Mouse (Mus musculus) embryo, embryonic 10 days (tissue): Measurements from ENCODE around the gene Lin54.
"Not testable (repeated sequence)": the region's sequence is repeated elsewhere in the genome, so short reads cannot be mapped to it uniquely, and the experiment has no call there.

Source experiments
- DNase-seq: peaks from one replicate; pipeline ENCODE4 v3.0.0-alpha.2; 2015; ENCODE audit warnings: low spot score

Lin54 gene

GRCm38 (mm10) chr5:100488231-100488630 is 12.2 kb downstream of the Lin54 start:
- DNase-seq = no peak

- no peak for DNase-seq
These were observed 13.3 kb downstream of the Lin54 start for GRCm38 (mm10) chr5:100487120-100487519.

GRCm38 (mm10) chr5:100483569-100483968 is 16.9 kb downstream of the Lin54 start:
- DNase-seq = no peak

DNA sequence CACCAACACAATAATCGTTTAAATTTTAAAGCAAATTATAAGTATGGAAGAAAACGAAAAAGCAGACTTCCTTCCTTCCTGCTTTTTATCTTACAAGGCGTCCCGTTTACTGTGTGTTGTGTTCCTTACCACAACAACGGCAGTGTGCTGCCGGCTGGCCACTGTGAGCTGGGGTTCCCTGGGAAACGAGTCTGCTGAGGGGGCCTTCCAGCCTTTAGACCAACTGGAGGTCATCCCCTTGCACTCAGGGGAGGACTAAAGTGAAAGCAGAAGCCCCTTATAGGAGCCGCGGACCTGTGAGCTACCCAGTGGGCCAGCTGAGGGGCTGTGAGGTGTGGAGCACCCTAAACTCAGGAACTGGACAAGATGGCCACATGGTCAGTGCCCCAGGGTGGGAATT is 22.8 kb downstream of the Lin54 start:
- no peak for DNase-seq

DNA sequence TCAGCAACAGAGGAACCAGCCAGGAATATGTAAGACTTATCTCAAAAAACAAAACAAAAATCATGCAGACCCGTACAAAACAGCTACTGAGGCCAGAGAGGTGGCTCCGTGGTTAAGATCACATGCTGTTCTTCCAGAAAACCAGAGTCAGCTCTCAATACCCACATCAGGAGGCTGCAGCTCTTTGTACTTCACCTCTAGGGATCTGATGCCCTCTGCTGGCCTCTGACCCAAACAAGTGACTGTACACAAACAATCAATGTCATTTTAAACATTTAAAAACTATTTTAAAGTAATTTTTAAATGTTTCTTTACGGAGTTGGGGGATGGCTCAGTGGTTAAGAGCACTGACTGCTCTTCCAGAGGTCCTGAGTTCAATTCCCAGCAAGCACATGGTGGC is 24.1 kb downstream of the Lin54 start:
- DNase-seq = no peak

GRCm38 (mm10) chr5:100467336-100467735 is 33.1 kb downstream of the Lin54 start:
- no peak for DNase-seq

GRCm38 (mm10) chr5:100466624-100467023 is 33.8 kb downstream of the Lin54 start:
- DNase-seq = no peak

- no peak for DNase-seq
These were observed 38.1 kb downstream of the Lin54 start for GRCm38 (mm10) chr5:100462374-100462773.

DNA sequence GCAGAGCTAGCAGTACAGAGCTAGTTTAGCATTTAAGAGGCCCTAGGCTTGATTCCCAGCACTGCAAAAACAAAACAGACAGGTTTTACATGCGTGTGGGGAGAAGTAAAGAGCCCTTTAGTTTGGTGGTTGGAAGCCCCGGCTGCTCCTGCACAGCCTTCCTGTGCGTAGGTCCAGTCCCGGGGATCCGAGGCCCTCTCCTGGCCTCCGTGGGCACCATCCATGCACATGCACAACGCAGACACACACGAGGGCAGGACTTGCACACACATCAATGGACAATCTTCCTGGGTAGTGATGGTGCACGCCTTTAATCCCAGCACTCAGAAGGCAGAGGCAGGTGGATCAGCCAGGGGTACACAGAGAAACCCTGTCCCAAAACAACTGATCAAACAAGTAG is 38.9 kb downstream of the Lin54 start:
- no peak for DNase-seq

DNA sequence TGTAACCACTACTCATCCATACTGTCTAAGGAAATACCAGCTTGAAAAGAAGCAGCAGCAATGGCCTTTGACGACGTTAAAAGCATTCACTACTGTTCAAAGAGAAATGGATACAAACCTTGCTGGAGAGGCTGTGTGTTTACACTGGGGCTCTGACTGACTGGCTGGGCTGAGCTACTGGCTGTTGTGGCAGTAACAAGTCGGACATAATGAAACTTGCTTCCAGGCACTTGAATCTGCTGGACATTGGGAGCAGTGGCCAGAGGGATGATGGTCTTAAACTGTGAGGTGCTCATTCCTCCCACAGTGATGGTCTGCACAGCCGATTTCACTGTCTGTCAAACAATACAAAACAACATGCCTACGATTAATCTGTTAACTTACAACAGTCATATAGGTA is 41.0 kb downstream of the Lin54 start:
- no peak for DNase-seq

DNA sequence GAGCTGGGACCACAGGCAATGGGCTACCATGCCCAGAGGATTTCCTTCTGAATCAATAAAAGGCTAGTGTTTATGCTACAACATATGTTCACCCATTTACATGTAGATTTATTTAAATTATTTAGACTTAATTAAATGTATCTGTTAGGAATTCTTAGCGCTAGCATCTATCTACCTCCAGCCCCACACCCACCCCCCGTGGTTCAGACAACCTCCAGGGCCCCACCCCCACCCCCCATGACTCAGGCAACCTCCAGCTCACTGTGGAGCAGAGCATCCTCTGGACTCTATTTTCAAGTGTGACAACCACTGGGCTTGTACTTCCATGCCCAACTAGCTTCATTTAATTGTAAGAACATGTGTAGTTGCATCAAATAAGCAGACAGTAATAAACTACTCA is 48.6 kb downstream of the Lin54 start:
- no peak for DNase-seq

DNA sequence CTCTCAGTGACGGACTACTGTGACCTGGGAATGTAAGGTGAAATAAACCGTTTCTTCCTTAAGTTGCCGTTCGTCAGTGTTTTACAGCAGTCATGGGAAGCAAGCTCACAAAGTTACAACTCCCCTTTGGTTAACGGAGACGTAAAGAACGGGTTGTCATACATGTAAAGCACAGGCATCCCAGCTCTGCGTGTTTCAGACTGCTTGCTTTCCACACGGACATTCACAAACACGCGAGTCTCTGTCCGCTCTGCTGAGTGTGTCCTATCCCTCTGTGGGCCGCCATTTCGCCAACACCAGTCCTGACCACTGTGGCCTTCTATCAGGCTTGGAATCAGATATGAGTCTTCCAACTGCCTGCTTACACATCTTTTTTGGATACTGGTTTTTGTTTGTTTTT is 61.6 kb downstream of the Lin54 start:
- DNase-seq = no peak

DNA sequence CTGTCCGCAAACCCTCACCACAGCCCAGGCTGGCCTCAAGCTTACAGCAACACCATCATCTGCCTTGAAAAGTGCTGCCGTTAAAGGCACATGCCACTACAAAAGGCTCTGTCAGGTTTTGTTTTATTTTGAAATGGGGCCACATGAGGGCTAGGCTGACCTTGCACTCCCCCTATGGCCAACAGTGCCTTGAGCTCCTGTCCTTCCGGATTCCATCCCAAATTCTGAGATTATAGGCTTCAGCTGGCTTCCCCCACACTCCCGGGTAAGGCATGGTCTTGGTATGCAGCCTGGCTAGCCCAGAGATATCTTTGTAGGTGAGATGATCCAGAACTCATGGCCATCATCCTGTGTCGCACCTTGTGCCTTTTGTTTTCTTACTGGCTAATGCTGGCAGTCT is 62.5 kb downstream of the Lin54 start:
- DNase-seq = no peak

- no peak for DNase-seq
These were observed 63.4 kb downstream of the Lin54 start for GRCm38 (mm10) chr5:100437086-100437485.

DNA sequence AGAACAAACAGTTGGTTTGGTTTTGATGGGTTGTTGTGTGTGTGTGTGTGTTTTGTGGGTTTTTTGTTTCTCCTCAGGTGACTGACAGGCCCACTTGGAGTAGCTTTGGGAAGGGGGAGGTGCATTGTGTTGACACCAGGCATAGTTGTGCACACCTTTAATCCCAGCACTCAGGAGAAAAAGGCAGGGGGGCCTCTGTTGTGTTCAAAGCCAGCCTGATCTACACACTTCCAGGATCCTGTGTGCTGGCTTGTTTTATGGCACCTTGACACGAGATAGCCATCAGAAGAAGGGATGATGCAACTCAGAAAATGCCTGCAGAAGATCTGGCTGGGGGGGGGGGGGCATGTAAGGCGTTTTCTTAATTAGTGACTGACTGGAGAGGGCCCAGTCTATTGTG is 69.5 kb downstream of the Lin54 start:
- DNase-seq = no peak

GRCm38 (mm10) chr5:100430076-100430390 is 70.4 kb downstream of the Lin54 start:
- DNase-seq = peak; percentile 44

DNA sequence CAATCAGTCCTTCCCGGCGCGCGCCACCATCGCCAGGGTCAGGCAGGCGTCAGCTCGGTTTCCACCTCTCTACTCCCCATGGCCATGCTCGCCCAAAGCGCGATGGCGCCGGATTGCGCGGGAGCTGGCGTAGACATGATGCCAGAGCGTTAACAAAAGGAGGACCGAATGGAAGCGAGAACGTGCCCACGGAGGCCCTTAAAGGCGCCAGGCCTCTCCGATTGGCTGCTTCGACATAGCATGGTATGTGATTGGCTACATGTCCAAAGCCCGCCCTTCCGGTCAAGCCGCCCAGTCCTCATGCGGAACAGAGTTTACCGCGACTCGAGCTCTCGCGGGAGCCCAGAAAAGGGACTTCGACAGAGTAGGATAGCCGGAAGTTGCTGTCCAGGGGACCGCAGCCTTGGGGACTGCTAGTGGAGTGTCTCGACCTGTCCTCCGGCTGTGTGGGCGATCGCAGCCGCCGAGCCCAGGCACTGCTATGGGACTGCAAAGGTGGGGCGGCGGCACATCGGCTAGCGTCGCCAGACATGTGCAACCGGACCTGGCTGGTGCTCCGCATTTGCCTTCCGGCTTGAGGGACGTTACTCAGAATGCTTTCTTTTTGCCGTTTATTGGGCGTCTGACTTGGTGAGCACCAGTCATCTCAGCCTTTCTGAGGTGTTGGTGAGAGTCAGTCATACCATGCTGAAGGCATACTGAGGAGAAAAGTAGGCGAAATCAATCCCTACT is 70.9 kb downstream of the Lin54 start:
- DNase-seq = peak; percentile 99

DNA sequence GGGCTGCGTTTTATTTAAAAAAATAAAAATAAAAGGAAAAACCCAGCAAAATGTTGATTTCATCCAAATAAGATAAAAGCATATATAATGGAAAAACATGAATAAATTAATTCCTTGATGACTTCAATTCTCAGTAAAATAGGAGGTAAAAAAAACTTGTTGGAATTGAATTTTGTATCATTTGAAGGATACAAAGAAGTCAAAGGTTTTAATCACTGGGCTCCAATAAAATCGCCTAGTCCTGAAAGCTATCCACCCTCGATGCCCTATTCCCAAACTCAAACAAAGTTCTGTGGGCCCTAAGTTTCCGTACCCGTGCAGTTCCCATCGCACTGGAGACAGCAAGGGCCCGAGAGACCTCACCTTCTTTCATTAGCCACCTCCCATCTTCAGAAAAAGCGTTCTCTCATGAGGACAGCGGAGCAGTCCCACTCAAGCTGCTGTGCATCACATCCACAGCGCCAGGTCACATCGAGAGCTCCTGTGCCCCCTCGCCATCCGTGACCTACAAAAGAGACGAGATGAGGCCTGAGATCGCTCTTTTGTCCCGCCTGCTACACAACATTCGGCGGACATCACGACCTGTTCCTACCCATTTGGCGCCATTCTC is 71.6 kb downstream of the Lin54 start:
- DNase-seq = peak; percentile 67

DNA sequence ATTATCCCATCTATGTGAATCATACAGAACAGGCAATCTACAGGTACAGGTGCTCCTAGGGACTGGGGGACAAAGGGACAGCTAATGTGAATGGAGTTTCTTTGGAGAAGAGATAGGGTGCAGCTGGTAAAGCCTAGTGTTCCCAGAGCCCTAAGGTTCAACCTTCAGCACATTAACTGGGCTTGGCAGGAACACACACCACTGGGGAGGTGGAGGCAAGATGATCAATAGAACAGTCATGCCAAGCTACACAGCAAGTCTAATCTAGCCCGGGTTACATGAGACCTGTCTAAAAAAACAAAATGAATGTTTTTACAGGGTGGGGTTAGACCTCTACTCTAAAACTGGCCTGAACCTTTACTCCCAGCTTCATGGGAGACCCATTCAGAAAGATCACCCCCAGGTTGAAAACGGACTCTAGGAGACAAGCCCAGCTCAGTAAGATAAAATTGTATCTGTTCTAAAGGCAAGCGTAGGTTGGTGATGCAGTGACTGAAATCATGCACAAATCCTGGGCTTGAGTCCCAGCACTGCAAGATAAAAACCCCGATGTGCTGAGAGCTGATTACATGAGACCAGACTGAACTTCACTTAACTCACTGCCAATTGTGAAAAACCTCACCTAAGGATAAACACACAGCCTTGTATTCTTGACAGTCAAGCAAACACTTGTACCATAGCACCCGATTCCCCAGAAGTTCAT is 72.3 kb downstream of the Lin54 start:
- peak; percentile 14 for DNase-seq

DNA sequence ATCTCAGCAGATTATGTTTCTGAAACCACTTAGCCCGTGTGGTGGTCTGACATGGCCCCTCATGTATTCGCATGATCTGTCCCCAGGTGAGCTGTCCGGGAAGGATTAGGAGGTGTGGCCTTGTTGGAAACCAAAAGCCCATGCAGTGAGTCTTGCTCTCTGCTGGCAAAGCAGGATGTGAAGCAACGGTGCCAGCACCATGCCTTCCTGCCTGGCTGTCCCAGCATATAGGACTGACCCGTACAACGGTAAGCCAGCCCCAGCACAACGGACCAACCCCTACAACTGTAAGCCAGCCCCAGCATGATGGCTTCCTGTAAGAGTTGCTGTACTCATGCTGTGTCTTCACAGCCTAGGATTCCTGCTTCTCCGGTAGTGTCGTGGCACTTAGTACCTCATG is 73.2 kb downstream of the Lin54 start:
- no peak for DNase-seq

DNA sequence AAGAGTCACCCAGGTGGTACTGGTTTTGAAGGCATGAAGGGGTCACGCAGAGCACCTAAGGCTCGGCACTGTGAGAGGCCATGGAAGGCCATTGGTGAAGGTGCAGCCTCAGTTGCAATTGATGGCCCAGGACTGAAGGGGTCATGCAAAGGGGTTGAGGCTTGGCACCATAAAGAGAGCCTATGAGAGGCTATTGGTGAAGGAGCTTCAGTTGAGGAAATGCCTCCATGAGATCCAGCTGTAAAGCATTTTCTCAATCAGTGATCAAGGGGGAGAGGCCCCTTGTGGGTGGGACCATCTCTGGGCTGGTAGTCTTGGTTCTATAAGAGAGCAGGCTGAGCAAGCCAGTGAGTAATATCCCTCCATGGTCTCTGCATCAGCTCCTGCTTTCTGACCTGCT is 74.6 kb downstream of the Lin54 start:
- DNase-seq = not testable (repeated sequence)

- DNase-seq = no peak
These were observed 76.2 kb downstream of the Lin54 start for GRCm38 (mm10) chr5:100424252-100424651.

GRCm38 (mm10) chr5:100423626-100424025 is 76.8 kb downstream of the Lin54 start:
- no peak for DNase-seq

GRCm38 (mm10) chr5:100418861-100419260 is 81.6 kb downstream of the Lin54 start:
- no peak for DNase-seq
